Mouse (Mus musculus) heart, adult 8-10 months (tissue): ENCODE measurements at regions not wholly inside any gene's neighbourhood (a gene's known extent, or its start where the extent isn't known, plus 50 kb on each side); places are given as distances from the start of the nearest gene placed in this dataset.

Experiments
- DNase-seq: peaks from one replicate; pipeline ENCODE4 v3.0.0; 2022; ENCODE audit warnings: low spot score

GRCm38 (mm10) chr4:71811444-71811843 lies 53.7 kb upstream of the Gm11232 start:
- no peak for DNase-seq

- no peak for DNase-seq
Observed at GRCm38 (mm10) chr4:71808271-71808670, 50.5 kb upstream of the Gm11232 start.
